Mouse (Mus musculus) embryonic facial prominence, embryonic 12.5 days (tissue): ENCODE results near the gene Kmt5b. TPM values are rescaled to one million over a fixed set of nuclear protein-coding genes. Genes with fewer than 3 reads are reported as not detected.

Experiments used
- ATAC-seq: fragments of 200-750 bp; cut with Nextera tagmentation; 2 replicates; pipeline ENCODE4 v1.8.0; 2017; ENCODE audit not compliant: insufficient number of reproducible peaks, insufficient read depth, low FRiP score, low TSS enrichment
- H3K27ac ChIP-seq: fragments of 300-500 bp; sonication (generic); 2 replicates; pipeline ENCODE4 v1.5.1; 2016; ENCODE audit warnings: mild to moderate bottlenecking
- H3K27me3 ChIP-seq: fragments of 300-500 bp; sonication (generic); 2 replicates; pipeline ENCODE4 v1.6.1; 2016; ENCODE audit warnings: mild to moderate bottlenecking, moderate library complexity
- H3K36me3 ChIP-seq: fragments of 300-500 bp; sonication (generic); 2 replicates; pipeline ENCODE4 v1.6.1; 2016; ENCODE audit warnings: mild to moderate bottlenecking
- H3K4me1 ChIP-seq: fragments of 300-500 bp; sonication (generic); 2 replicates; pipeline ENCODE4 v1.6.1; 2016
- H3K4me2 ChIP-seq: fragments of 300-500 bp; sonication (generic); replicated peaks from 2 replicates; pipeline ENCODE4 v1.6.1; 2016; ENCODE audit warnings: mild to moderate bottlenecking, moderate library complexity
- H3K4me3 ChIP-seq: fragments of 300-500 bp; sonication (generic); 2 replicates; pipeline ENCODE4 v1.5.1; 2016; ENCODE audit warnings: mild to moderate bottlenecking
- H3K9ac ChIP-seq: fragments of 300-500 bp; sonication (generic); 2 replicates; pipeline ENCODE4 v1.6.1; 2016; ENCODE audit warnings: mild to moderate bottlenecking, moderate library complexity
- H3K9me3 ChIP-seq: fragments of 300-500 bp; sonication (generic); 2 replicates; pipeline ENCODE4 v1.6.1; 2016; ENCODE audit warnings: mild to moderate bottlenecking, moderate library complexity
- WGBS: fragments of 180-500 bp; shearing (Covaris S2); methylation state at CpG from one replicate; pipeline ENCODE4 v1.1.7; 2016; 5-methylcytosine and 5-hydroxymethylcytosine counted together
- polyA plus RNA-seq: library from polyadenylated mRNA; unstranded; fragments of >200 nt; fragmentation: Nextera tagmentation; extraction: Ambion mirVana; gene quantifications from 2 replicates; pipeline ENCODE4 v1.2.1, GENCODE M21; 2016

The Kmt5b gene
- 42.2 TPM in 2 replicates for polyA plus RNA-seq

- Histone ChIP-seq H3K4me2 (peak within 1 kb of the TSS; percentile 86), H3K4me1 (peaks cover 20% of the 10 kb centered on the region), H3K27me3 (no peaks in the 10 kb centered on the region), H3K4me3 (peak within 1 kb of the TSS; percentile 94), H3K27ac (peak within 1 kb of the TSS; percentile 100), H3K36me3 (no peaks in the 10 kb centered on the region), H3K9me3 (no peaks in the 10 kb centered on the region), H3K9ac (peak within 1 kb of the TSS; percentile 100)
- no peak for ATAC-seq
- WGBS: 1% methylated on average over 39 of the region's 39 CpGs
Measured at GRCm38 (mm10) chr19:3767276-3767780, at the start of gene Kmt5b. Kmt5b (plus strand) TSS chr19:3767421.

GRCm38 (mm10) chr19:3718481-3719361 is 48.5 kb upstream of the Kmt5b start:
- Histone ChIP-seq H3K9me3 (0 out of 2 replicates have a peak, but pooled peaks cover 3% of the 10 kb centered on the region), H3K4me3 (peak overlapping the region; percentile 40), H3K27ac (no peak overlapping the region), H3K36me3 (peaks cover 44% of the 10 kb centered on the region), H3K4me2 (peak overlapping the region; percentile 70), H3K9ac (peak overlapping the region; percentile 46), H3K4me1 (0 out of 2 replicates have a peak, but pooled peaks cover 12% of the 10 kb centered on the region), H3K27me3 (no peaks in the 10 kb centered on the region)
- ATAC-seq: peak; percentile 62
- 34% methylated on average over 19 of the region's 19 CpGs for WGBS

- Histone ChIP-seq H3K36me3 (peaks cover 40% of the 10 kb centered on the region), H3K9me3 (0 out of 2 replicates have a peak, but pooled peaks cover 6% of the 10 kb centered on the region), H3K4me3 (peak overlapping the region; percentile 40), H3K27me3 (no peaks in the 10 kb centered on the region), H3K4me1 (0 out of 2 replicates have a peak, but pooled peaks cover 12% of the 10 kb centered on the region), H3K27ac (no peak overlapping the region), H3K4me2 (peak overlapping the region; percentile 70), H3K9ac (peak overlapping the region; percentile 46)
- ATAC-seq: peak; percentile 58
- 2% methylated on average over 27 of the region's 27 CpGs for WGBS
Measured at GRCm38 (mm10) chr19:3719362-3719891, 47.8 kb upstream of the Kmt5b start.

GRCm38 (mm10) chr19:3723170-3723569 is 44.1 kb upstream of the Kmt5b start:
- no peak overlapping the region for H3K9ac ChIP-seq
- no peak overlapping the region for H3K4me2 ChIP-seq
- H3K9me3 ChIP-seq: 0 out of 2 replicates have a peak, but pooled peaks cover 6% of the 10 kb centered on the region
- 0 out of 2 replicates have a peak, but pooled peaks cover 12% of the 10 kb centered on the region for H3K4me1 ChIP-seq
- H3K36me3 ChIP-seq: peaks cover 3% of the 10 kb centered on the region
- H3K27ac ChIP-seq: no peak overlapping the region
- no peak overlapping the region for H3K4me3 ChIP-seq
- no peak for ATAC-seq
- 92% methylated on average over 9 of the region's 9 CpGs for WGBS
- H3K27me3 ChIP-seq: no peaks in the 10 kb centered on the region

- Histone ChIP-seq H3K4me1 (0 out of 2 replicates have a peak, but pooled peaks cover 9% of the 10 kb centered on the region), H3K4me2 (no peak overlapping the region), H3K36me3 (no peaks in the 10 kb centered on the region), H3K9me3 (0 out of 2 replicates have a peak, but pooled peaks cover 6% of the 10 kb centered on the region), H3K4me3 (no peak overlapping the region), H3K9ac (no peak overlapping the region), H3K27ac (no peak overlapping the region), H3K27me3 (no peaks in the 10 kb centered on the region)
- ATAC-seq: no peak
- WGBS: 76% methylated on average over 4 of the region's 4 CpGs
Measured at GRCm38 (mm10) chr19:3723904-3724303, 43.3 kb upstream of the Kmt5b start.

- Histone ChIP-seq H3K27me3 (no peaks in the 10 kb centered on the region), H3K4me1 (0 out of 2 replicates have a peak, but pooled peaks cover 3% of the 10 kb centered on the region), H3K27ac (no peak overlapping the region), H3K4me3 (no peak overlapping the region), H3K9ac (no peak overlapping the region), H3K4me2 (no peak overlapping the region), H3K9me3 (0 out of 2 replicates have a peak, but pooled peaks cover 6% of the 10 kb centered on the region), H3K36me3 (no peaks in the 10 kb centered on the region)
- no peak for ATAC-seq
- WGBS: 46% methylated on average over 1 of the region's 1 CpGs
Measured at GRCm38 (mm10) chr19:3724779-3725178, 42.4 kb upstream of the Kmt5b start.

GRCm38 (mm10) chr19:3728901-3729300 is 38.3 kb upstream of the Kmt5b start:
- Histone ChIP-seq H3K27ac (no peak overlapping the region), H3K27me3 (no peaks in the 10 kb centered on the region), H3K9ac (no peak overlapping the region), H3K36me3 (no peaks in the 10 kb centered on the region), H3K4me2 (no peak overlapping the region), H3K4me3 (no peak overlapping the region), H3K4me1 (no peaks in the 10 kb centered on the region), H3K9me3 (0 out of 2 replicates have a peak, but pooled peaks cover 2% of the 10 kb centered on the region)
- 70% methylated on average over 2 of the region's 2 CpGs for WGBS
- ATAC-seq: no peak

- 79% methylated on average over 7 of the region's 7 CpGs for WGBS
- Histone ChIP-seq H3K36me3 (no peaks in the 10 kb centered on the region), H3K27me3 (no peaks in the 10 kb centered on the region), H3K9me3 (no peaks in the 10 kb centered on the region), H3K4me1 (no peaks in the 10 kb centered on the region), H3K4me2 (no peak overlapping the region), H3K4me3 (no peak overlapping the region), H3K27ac (no peak overlapping the region), H3K9ac (no peak overlapping the region)
- ATAC-seq: no peak
Measured at GRCm38 (mm10) chr19:3730781-3731646, 36.2 kb upstream of the Kmt5b start.

- WGBS: 89% methylated on average over 3 of the region's 3 CpGs
- no peak for ATAC-seq
- H3K27me3 ChIP-seq: no peaks in the 10 kb centered on the region
Measured at GRCm38 (mm10) chr19:3736001-3736400, 31.2 kb upstream of the Kmt5b start.

GRCm38 (mm10) chr19:3739650-3740049 is 27.6 kb upstream of the Kmt5b start:
- Histone ChIP-seq H3K4me2 (no peak overlapping the region), H3K27me3 (no peaks in the 10 kb centered on the region), H3K36me3 (no peaks in the 10 kb centered on the region), H3K27ac (no peak overlapping the region), H3K9ac (no peak overlapping the region), H3K4me1 (peaks cover 6% of the 10 kb centered on the region; the same call in 1 of the 2 replicates), H3K4me3 (no peak overlapping the region), H3K9me3 (no peaks in the 10 kb centered on the region)
- no peak for ATAC-seq
- WGBS: 89% methylated on average over 7 of the region's 7 CpGs

More at GRCm38 (mm10) chr19:3736001-3736400, 31.2 kb upstream of the Kmt5b start:
- Histone ChIP-seq H3K4me2 (no peak overlapping the region), H3K9me3 (no peaks in the 10 kb centered on the region), H3K4me1 (no peaks in the 10 kb centered on the region), H3K4me3 (no peak overlapping the region), H3K9ac (no peak overlapping the region), H3K27ac (no peak overlapping the region), H3K36me3 (no peaks in the 10 kb centered on the region)

GRCm38 (mm10) chr19:3742716-3743115 is 24.5 kb upstream of the Kmt5b start:
- no peaks in the 10 kb centered on the region for H3K9me3 ChIP-seq
- no peak overlapping the region for H3K4me3 ChIP-seq
- no peak overlapping the region for H3K9ac ChIP-seq
- ATAC-seq: no peak
- H3K4me1 ChIP-seq: peaks cover 6% of the 10 kb centered on the region; the same call in 1 of the 2 replicates
- no peaks in the 10 kb centered on the region for H3K27me3 ChIP-seq
- H3K27ac ChIP-seq: 0 out of 2 replicates have a peak overlapping the region, but pooled peaks have one; percentile 59
- no peak overlapping the region for H3K4me2 ChIP-seq
- WGBS: 37% methylated on average over 4 of the region's 4 CpGs
- no peaks in the 10 kb centered on the region for H3K36me3 ChIP-seq
